In the genomic region with DNA sequence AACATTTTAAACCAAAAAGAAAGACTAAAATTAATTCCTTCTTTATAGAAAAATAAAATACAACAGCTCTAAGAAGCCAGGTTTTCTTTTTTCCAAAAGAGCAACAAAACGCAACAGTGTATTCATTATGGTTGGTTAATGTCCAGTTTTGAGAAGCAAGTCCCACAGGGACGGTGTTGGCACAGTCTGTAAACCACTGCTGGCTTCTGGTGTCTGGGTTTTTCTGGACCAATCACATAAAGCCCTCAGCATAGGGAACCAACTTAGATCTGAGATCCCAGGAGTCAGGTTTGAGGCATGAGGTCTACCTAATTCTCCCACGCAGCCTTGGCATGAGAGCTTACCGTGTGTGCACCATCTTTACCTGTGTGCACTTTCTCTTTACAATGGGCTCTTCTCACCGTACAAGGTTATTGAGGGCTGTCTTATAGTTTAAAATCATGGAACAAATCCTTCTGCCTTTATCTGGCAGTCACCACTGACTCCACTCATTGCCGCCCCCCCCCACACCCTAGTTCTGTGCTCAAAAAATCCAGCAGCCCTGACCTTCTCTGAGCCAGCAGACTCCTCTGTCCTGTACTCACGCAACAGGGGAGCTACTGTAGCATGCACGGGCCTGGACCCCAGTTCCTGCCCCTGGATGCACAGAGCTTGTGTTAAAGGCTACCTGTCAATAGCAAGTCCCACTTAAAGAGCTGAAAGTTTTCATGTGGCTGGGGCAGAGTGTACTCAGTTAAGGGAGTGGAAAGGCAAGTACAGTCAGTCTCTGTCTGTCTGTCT, we compare ENCODE assay signal across 19 mouse cellular contexts.
DNase-seq lines count a peak whose midpoint lies in the region; ATAC-seq and TF ChIP-seq lines count a peak whose summit lies in the region.
"Had no signal": no experiment of that assay in that cellular context is flagged by ENCODE, and none has a peak within 500 bp of the region (broad histone marks: within the 10 kb centered on the region; RNA-seq: fewer than 3 reads in every experiment).

No protein-coding gene starts in this region.

- peak; percentile 49 for DNase-seq in adrenal gland, adult 2 months
- no peak for DNase-seq in adrenal gland, postnatal 25 days
- peak; percentile 39 for DNase-seq in gastrocnemius, adult 18-20 months (ENCODE audit: low spot score)
- no peak for DNase-seq in gastrocnemius, postnatal 10 days
- peak; percentile 39 for DNase-seq in hindbrain, postnatal 0 days (ENCODE audit: low spot score)
- DNase-seq in hindbrain, embryonic 10.5 days (ENCODE audit: low spot score) = no peak
- no peak for DNase-seq in embryonic facial prominence, embryonic 10.5 days (ENCODE audit: low spot score)
- no peak for DNase-seq in spleen, postnatal 36 days (ENCODE audit: low spot score in 2 of 2)
- DNase-seq: cerebellum, adult 11-12 months; heart, postnatal 36 days; kidney, postnatal 25 days; liver, embryonic 13.5 days; lung, adult 2 months; lung, postnatal 14 days had no signal

- peaks cover 33% of the 10 kb centered on the region for H3K4me1 ChIP-seq in hindbrain, postnatal 0 days (ENCODE audit: insufficient read depth, low read length)
- peaks cover 46% of the 10 kb centered on the region for H3K4me1 ChIP-seq in hindbrain, embryonic 10.5 days (replicated peaks)
- H3K4me1 ChIP-seq in embryonic facial prominence, embryonic 10.5 days = peaks cover 69% of the 10 kb centered on the region
- H3K4me1 ChIP-seq: liver, embryonic 13.5 days; megakaryocyte, embryonic 14.5 days had no signal

- 75% methylated on average over 8 of the region's 8 CpGs for WGBS in hindbrain, postnatal 0 days
- WGBS in hindbrain, embryonic 10.5 days = 90% methylated on average over 8 of the region's 8 CpGs
- WGBS in embryonic facial prominence, embryonic 10.5 days = 92% methylated on average over 8 of the region's 8 CpGs

- H3K9ac ChIP-seq in hindbrain, postnatal 0 days (replicated peaks; ENCODE audit: low read length) = no peak overlapping the region
- H3K9ac ChIP-seq: embryonic facial prominence, embryonic 12.5 days; liver, embryonic 13.5 days; midbrain, embryonic 13.5 days had no signal

- TF ChIP-seq CTCF in hindbrain, postnatal 0 days (IDR thresholded peaks at IDR 0.05; ENCODE audit: low read depth) = no peak

- ATAC-seq in hindbrain, postnatal 0 days = no peak
- ATAC-seq: intestine, postnatal 0 days; midbrain, embryonic 13.5 days had no signal

- no peak overlapping the region for H3K4me2 ChIP-seq in hindbrain, postnatal 0 days (ENCODE audit: low read depth, low read length)
- H3K4me2 ChIP-seq: embryonic facial prominence, embryonic 12.5 days; liver, embryonic 13.5 days; midbrain, embryonic 13.5 days had no signal

- no peaks in the 10 kb centered on the region for H3K27me3 ChIP-seq in hindbrain, postnatal 0 days (ENCODE audit: insufficient read depth, low read length)
- no peaks in the 10 kb centered on the region for H3K27me3 ChIP-seq in hindbrain, embryonic 10.5 days (ENCODE audit: insufficient read depth, poor library complexity, severe bottlenecking)
- no peaks in the 10 kb centered on the region for H3K27me3 ChIP-seq in embryonic facial prominence, embryonic 10.5 days (replicated peaks; ENCODE audit: low read depth, poor library complexity, severe bottlenecking)
- H3K27me3 ChIP-seq: embryonic facial prominence, embryonic 12.5 days; liver, embryonic 13.5 days; midbrain, embryonic 13.5 days had no signal

- no peaks in the 10 kb centered on the region for H3K9me3 ChIP-seq in hindbrain, postnatal 0 days (ENCODE audit: low read length)
- H3K9me3 ChIP-seq in hindbrain, embryonic 10.5 days = no peaks in the 10 kb centered on the region
- no peaks in the 10 kb centered on the region for H3K9me3 ChIP-seq in embryonic facial prominence, embryonic 10.5 days
- H3K9me3 ChIP-seq: embryonic facial prominence, embryonic 12.5 days; liver, embryonic 13.5 days; megakaryocyte, embryonic 14.5 days; midbrain, embryonic 13.5 days had no signal

- H3K4me3 ChIP-seq in hindbrain, postnatal 0 days (ENCODE audit: low read length) = no peak overlapping the region
- no peak overlapping the region for H3K4me3 ChIP-seq in hindbrain, embryonic 10.5 days
- no peak overlapping the region for H3K4me3 ChIP-seq in embryonic facial prominence, embryonic 10.5 days
- H3K4me3 ChIP-seq: embryonic facial prominence, embryonic 12.5 days; liver, embryonic 13.5 days; megakaryocyte, embryonic 14.5 days; midbrain, embryonic 13.5 days had no signal

- H3K27ac ChIP-seq in hindbrain, postnatal 0 days = no peak overlapping the region
- no peak overlapping the region for H3K27ac ChIP-seq in hindbrain, embryonic 10.5 days
- H3K27ac ChIP-seq in embryonic facial prominence, embryonic 10.5 days (replicated peaks) = peak overlapping the region; percentile 26; the same call in 1 of the 2 replicates
- H3K27ac ChIP-seq: embryonic facial prominence, embryonic 12.5 days; liver, embryonic 13.5 days; midbrain, embryonic 13.5 days; stomach, postnatal 0 days had no signal

- no peaks in the 10 kb centered on the region for H3K36me3 ChIP-seq in hindbrain, postnatal 0 days (ENCODE audit: insufficient read depth, low read length)
- H3K36me3 ChIP-seq in hindbrain, embryonic 10.5 days = no peaks in the 10 kb centered on the region
- H3K36me3 ChIP-seq in embryonic facial prominence, embryonic 10.5 days (replicated peaks) = no peaks in the 10 kb centered on the region
- H3K36me3 ChIP-seq: embryonic facial prominence, embryonic 12.5 days; liver, embryonic 13.5 days; midbrain, embryonic 13.5 days had no signal

Comparison
In these comparisons a context has a peak if more than half of its experiments do, and no peak if none do; other contexts are left out.
1. DNase-seq: peak in adrenal gland, adult 2 months (single experiment), gastrocnemius, adult 18-20 months (single experiment) and hindbrain, postnatal 0 days (single experiment); none in adrenal gland, postnatal 25 days (single experiment), gastrocnemius, postnatal 10 days (single experiment), hindbrain, embryonic 10.5 days (single experiment), embryonic facial prominence, embryonic 10.5 days (single experiment) and spleen, postnatal 36 days (0 of 2).